Mouse (Mus musculus): ENCODE results near the gene Calcoco1. TPM values are rescaled to one million over a fixed set of nuclear protein-coding genes. Genes with fewer than 3 reads are reported as not detected.

Gene Calcoco1
- 52.1 and 79.6 TPM in 2 replicates for polyA plus RNA-seq (2012; rRNA removed)

DNA sequence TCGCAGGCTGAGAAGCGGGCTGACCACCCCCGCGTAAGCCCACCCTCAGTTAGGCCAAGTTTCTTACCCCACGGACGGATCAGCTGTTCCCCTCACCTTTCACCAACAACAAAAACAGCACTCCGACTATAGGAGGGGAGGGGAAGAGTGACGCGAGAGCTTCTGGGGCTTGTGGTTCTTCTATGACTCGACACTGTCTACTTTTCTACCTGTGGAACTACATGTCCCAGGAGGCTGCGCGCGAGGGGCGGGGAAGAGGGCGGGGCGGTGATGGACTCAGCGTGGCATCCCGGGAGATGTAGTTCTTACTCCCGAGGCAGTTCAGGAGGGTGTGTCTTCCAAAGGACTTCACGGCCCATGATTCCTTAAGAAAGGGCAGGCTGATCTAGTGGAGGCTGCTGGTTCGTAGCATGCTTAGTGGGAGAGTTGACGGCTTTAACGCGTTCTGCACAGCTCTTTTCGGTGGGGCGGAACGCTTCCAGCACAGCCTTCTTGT lies at the start of gene Calcoco1:
Gene Calcoco1, minus strand, starts transcription at position 199 of the 496 bp plus-strand sequence.
- DNase-seq (ENCODE audit: low spot score), result peak; percentile 69

DNA sequence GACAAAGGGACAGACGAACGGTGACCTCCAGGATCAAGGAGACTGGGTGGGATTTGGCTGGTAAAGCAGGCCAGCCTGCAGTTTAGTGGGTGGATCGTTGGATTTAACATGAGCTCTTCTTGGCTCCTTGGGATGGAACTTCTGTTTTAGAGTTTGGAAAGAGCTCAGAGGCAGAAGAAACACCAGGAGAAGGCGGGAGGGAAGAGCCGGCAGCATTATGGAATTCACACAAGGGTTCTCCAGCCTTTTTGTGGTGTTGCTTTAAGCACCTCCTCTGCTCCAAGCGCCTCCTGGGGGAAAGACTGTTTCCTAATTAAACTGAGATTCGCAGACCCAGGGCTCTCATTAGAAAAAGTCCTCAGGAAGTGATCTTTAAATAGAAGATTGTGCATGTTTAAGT lies 48.9 kb upstream of the Calcoco1 start:
- DNase-seq (ENCODE audit: low spot score), result no peak

DNA sequence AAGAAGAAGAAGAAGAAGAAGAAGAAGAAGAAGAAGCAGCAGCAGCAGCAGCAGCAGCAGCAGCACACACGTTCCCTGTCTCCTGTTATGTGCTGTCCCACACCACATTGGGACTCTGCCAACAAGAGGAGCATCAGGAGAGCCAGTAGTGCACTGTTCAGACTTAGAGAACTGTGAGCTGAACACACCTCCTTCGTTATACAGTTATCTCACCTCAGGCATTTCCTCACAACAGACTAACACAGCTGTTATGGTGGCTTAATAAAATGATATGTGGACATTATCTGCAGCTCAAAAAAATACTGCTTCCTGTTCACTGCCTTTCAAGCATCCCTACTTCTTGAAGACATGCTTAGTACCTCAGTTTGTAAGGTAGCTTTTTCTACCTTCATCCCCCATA lies 43.2 kb upstream of the Calcoco1 start:
- no peak for DNase-seq (ENCODE audit: low spot score)

DNA sequence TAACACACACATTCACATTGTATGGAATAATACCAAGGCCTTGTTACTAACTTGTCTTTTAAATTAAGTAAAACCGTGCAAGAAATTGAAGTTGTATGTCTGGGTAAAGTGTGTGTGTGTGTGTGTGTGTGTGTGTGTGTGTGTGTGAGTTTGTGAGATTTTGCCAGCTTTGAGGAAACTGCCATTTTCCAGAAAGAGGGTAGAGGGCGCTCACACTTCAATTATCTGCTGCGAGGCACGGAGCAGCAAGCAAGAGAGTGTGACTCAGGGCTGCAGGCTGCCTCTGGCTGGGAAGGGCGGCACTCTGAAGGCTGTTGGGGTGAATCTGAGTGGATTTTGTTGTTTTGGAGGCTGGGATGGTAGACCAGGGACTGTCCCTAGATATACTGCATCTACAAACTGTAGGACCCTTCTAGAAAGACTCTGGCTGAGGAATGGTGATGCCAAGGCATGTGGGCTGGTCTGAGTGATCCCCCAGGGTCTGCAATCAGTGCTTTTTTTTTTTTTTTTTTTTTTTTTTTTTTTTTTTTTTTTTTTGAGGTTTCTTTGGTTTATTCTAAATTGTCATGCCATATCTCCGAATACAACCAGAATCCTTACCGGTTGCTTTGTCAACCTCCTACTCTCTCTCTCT lies 39.9 kb upstream of the Calcoco1 start:
- no peak for DNase-seq (ENCODE audit: low spot score)

DNA sequence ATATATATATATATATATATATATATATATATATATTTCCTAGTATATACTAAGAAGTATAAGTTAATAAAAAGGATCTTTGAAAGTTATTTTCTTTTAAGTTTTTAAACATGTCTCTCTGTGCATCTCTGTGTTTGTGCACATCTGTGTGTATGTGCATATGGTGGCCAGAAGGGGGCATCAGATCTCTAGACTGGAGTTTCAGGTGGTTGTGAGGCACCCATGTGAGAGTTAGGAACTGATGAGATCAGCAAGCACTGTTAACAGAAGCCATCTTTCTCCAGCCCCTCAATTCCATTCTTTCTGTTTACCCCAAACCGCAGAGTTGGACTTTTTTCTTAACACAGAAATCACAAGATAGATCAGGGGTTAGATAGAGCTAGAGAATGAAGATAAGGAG lies 35.7 kb upstream of the Calcoco1 start:
- DNase-seq (ENCODE audit: low spot score), result no peak

DNA sequence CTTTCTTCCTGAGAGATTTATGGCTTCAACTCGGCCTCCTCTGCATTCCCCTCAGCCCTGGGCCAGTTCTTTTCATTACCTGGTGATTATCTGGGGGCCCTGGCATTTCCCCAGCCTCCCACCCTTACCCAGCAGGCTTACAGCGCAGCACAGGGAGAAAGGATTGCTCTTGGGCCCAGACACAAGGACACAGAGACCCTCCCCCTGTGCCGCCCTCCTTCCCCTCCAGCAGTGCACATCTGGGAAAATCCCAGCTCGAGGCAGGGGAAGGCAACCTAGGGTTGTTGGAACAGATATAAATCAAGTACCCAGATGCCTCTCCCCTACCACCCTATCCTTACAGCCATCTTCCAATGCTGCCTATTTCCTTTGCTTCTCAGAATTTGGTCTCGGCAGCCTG lies 33.1 kb upstream of the Calcoco1 start:
- DNase-seq (ENCODE audit: low spot score), result no peak

DNA sequence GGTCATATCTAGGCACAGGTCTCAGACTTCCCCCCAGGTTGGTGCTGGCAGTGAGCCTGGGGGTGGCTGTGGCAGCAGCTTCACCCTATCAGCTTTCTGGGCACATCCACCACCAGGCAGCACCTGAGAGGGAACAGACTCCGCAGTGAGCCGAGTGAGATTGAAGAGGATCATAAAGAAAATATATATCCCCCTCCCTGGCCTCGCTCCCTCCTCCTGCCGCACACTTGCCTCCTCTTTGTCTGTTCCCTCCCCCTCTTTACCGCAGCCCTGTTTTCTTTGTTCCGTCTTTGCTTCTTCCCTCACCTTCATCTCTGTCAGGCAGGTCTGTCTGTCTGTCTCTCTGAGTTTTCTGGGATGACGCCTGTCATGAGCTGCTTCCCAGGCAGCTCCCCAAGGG lies 32.4 kb upstream of the Calcoco1 start:
- no peak for DNase-seq (ENCODE audit: low spot score)

DNA sequence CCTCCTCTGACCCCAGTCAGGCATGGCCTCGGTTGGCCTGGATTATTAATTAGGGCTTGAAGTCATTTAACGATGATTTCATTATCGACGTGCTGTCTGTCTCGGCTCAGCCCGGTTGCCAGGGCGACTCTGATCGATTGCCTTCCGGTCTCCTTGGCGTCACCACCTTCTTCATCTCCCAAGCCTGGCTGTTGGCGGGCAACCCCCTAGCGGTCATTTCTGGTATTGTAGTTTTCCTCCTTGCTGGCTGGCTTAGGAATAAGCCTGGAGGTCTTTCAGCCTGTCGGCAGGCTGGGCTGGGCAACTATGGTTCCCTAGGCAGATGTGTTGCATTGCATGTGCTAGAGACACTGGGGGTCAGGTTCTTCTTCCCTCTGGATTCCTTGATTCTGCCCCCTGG lies 31.2 kb upstream of the Calcoco1 start:
- DNase-seq (ENCODE audit: low spot score), result no peak

DNA sequence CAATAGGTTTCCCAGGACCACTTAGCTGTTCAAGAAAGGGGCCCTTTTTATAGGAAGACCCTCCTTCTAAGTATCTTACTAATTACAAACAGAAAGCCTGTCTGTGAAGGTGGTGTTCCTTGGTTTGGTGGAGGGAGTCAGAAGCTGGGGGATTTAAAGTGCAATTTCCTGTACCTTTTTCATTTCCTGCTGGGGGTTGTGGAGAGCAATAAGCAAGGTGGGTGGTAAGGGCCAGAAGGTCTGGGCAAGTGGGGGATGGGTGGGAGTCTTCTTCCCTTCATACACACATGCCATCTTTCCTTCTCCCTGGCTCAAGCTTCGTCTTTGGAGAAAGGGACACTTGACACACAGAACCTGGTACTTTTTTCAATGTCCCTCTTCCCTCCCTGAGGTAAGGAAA lies 30.2 kb upstream of the Calcoco1 start:
- no peak for DNase-seq (ENCODE audit: low spot score)

DNA sequence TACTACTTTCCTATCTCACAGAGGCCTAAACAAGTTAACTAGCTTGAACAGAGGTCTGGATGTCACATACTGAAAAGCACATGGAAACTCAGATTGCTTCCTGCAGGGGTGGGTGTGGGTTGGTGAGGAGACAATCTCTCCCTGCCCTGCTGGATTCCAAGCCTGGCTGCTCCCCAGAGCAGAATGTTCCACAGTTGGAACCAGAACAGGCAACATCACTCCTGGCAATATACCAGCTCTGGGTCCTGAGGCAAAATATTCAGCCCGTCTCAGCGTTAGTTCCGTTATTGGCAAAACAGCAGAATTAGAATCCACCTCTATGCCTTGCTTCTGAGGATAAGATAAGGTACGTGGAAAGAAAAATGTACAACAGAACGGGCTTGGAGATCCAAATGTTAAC lies 28.3 kb upstream of the Calcoco1 start:
- DNase-seq (ENCODE audit: low spot score), result no peak

DNA sequence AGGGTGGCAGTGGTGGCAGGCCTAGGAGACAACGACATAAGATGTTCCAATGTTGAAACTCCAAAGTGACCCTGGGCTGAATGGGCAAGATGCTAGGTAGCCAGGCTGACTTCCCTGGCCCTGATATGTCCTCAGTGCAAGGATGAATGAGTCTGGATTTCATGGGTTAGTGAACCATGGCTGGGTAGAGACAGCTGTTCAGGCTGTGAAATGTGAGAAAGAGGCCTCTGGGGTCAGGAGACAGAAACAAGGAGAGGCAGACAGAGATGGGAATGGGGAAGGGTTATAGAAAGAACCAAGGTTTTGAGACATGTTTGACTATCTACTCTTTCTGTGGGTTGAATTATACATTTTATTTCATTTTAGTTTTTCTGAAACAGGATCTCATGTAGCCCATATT lies 27.1 kb upstream of the Calcoco1 start:
- DNase-seq (ENCODE audit: low spot score), result no peak

DNA sequence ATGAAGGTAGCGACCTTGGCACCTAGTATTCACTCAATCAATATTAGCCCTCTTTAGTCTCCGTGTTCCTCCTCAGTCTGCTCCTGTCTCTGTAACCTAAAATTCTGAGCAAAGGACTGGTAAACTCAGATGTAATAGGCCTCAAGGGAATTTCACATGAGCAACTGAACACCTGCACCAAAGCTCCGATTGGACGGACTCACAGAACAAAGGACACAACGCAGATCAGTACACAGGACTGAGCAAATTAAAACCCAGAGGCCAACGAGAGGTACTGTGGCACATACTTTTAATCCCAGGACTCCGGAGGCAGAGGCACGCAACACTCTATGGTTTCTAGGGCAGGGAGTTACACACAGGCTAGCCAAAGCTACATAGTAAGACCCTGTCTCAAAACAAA lies 25.9 kb upstream of the Calcoco1 start:
- no peak for DNase-seq (ENCODE audit: low spot score)

DNA sequence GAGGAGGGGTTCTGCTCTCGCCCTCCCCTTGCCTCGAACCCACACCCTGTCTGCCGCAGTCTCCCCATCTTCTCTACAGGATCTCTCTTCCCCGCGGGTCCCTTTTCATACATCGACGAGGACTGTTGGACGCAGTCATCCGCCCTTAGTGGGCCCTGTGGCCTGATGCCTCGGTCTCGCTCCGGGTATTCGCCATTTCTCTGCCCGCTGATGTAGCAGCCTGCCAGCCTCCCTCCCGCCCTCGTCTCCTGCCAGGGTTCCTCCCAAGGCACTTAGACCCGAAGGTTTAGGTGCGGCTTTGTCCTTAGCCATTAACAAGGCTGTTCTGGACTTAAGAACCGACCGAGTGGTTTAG lies 25.3 kb upstream of the Calcoco1 start:
- DNase-seq (ENCODE audit: low spot score), result peak; percentile 36

DNA sequence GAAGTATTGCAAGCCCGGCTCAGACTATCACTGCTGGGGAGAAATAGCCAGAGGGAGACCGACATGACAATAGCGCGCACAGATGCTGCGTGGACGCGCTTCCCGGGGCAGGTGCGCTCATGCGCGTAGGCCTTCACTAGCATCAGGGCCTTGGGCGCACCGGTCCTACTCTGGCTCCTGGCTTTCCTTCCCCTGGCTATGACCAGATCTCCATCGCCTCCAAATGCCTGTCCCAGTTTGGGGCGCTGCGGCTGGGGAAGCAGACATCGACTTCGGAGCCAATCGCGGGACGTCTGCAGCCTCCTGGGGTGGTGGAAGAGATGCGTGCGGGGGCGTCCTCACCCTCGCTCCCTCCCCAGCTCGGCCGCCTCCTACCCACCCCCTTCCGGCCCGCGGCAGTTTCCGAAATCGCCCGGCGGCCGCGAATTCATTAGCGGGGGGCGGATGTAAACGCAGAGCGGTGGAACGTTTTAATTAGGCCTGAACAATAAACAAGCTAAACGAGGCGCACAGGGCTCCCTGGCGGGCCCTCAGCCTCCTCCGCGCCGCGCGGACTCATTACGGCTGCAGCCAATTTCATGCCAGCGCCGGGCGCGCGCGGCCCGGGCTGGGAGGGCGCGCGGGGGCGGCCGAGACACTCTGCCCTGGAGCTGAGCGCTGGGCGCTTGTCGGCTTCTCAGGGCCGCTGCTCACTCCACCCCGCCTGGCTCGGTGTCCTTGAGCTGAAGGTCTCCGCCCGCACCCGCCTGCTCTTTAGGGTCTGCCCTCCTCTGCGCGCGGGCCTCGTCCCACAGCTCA lies 24.7 kb upstream of the Calcoco1 start:
- no peak for DNase-seq (ENCODE audit: low spot score)

DNA sequence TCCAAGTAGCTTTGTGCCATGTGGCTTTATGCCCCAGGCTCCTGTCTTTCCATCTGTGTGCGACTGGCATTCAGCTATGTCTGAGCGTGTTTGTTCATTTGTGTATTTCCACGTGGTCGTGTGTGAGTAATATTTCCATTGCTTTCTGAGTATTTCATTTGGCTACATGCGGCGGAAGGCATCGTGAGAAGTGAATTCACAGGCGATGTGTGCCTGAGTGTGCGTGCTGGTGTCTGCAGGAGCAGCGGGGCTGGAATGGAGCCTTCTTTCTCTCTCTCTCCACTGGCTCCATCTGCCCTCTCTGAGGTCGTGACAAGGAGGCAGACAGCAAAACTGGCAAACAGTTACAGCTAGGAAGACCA lies 24.1 kb upstream of the Calcoco1 start:
- no peak for DNase-seq (ENCODE audit: low spot score)

DNA sequence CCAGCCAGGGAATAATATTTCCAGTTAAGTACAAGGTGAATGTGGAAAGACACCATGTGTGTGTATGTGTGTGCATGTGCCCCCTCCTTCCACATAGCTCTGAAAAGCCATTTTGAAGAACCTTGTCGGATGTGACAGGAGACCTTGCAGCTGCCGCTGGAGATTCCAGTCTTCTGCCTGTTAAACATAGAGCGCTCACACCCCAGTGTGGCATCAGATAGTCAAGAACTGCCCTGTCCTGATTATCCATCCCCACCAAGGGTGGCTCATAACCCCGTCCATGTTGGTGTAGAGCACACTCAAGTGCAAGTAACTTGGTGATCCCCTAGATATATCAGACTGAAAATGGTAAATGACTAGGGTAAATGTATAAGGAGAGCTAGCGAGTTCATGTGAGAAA lies 23.4 kb upstream of the Calcoco1 start:
- DNase-seq (ENCODE audit: low spot score), result no peak

DNA sequence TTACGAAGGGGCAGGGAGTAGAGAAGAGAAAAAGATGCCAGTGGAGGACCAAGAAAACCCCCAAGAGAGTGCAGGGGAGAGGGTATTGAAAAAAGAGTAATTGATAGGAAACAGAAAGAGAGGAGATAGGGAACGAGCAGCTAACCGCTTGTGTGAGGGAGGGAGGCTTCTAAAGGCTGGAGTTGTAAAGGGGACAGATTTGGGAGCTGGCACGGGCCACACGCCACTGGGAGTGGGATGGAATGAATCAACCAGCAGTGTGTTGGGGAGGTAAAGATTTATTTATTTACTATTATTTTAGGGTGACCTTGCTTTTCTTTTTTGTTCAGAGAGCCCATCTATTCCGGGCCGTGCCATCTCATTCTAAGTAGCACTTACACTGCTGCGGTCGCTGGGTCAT lies 22.9 kb upstream of the Calcoco1 start:
- DNase-seq (ENCODE audit: low spot score), result no peak

DNA sequence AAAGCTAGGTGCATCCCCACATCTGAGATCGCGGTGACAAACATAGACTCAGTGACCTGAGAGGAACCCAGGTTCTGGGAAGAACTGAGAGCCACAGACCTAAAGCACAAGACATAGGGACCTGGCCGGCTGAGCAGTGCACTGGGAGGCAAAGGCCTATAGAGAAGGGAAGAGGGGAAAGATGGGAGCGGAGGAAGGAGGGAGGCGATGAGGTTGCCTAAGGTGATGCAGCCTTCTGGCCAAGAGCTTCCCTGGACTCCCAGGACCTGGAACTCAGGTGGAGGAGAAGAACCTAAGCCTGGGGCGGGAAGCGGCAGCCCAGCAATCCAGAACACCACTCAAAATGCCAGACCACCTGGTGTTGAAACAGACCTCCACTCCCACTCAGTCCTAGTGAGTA lies 22.4 kb upstream of the Calcoco1 start:
- no peak for DNase-seq (ENCODE audit: low spot score)

DNA sequence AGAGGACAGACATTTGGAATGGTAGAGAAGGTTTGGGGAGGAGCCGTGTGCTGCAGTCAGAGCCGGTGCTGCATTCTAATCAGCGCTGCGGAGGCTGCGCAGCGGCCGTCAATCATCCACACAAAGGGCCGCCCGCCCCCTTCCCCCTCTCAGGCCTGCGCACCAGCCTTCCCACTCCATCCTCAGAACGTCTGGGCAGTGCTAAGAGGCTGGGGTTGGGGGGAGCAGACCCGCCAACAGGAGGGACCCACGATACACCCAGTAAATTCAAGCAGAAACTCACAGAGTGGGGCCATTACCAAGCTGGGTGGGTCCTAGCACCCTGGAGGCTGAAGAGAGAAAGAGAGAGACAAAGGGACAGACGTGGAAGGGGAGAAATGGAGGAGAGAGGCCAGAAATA lies 22.0 kb upstream of the Calcoco1 start:
- no peak for DNase-seq (ENCODE audit: low spot score)

DNA sequence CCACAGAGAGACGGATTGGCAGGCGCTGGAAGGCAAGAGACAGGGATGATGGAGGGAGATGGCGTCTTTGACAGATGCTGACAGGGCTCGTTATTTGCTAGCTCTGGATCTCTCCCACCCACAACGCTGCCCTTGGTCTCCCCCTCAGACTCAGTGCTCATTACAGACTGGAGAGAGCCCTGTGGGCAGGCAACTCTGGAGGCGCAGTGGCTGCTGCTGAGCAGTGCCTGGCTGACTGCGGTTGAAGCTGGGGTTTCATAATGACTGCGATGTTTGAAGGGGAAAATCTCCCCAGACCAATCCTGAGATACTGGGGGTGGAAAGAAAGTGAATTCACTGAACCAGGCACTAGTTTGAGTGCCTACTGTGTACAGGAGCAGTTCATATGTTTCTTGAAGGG lies 21.2 kb upstream of the Calcoco1 start:
- no peak for DNase-seq (ENCODE audit: low spot score)

DNA sequence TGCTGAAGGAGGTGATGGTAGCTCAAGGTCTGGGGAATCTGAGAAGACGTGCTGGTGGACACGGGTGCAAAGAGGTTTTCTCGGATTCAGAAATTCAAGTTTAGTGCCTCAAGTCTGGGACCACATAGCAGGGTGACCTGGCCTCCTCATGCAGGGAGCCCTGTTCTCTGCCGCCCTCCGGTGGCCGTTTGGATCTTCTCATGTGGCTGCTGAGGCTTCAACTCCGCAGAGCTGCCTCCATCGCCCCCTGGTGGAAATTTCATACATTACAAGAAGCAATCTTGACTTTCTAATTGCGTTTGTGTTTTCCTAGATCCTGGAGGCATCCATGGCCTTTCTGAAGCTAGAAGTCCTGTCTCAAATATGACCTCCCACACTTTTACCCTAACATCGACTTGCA lies 20.6 kb upstream of the Calcoco1 start:
- peak; percentile 68 for DNase-seq (ENCODE audit: low spot score)

DNA sequence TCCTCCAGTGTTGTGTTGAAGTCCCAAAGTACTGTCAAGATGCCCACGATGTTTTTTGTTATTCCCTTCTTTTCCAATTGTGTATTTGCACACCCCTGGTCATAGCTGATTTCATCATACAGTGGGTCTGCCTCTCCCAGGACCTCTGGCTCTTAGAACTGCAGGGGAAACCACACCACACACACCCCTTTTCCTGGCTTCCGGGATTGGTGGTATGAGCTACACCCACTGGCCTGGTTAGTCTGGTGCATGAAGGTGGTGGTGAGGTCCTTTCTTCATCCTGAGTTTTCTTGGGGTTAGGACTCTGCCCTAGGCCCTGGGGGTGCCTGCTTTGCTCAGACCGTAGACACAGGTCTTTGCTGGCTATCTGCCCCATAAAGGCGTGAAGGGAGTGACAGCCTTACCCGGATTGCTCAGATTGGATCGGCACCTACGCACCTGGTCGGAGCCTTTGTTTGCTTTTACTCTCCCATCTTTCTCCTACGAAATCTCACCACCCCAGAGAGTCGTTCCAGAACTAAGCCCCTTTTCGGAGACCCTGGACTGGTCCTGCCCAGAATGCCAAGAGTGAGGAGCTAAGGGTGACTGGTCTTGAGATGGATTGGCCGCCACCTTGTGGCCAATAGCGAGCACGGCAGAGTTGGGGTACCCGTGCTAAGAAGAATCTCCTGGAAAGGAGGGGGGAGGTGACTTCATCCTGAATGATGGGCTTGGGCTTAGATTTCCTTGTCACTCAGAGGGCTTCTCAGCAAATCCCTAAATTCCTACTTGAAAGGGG lies 17.7 kb upstream of the Calcoco1 start:
- DNase-seq (ENCODE audit: low spot score), result no peak

DNA sequence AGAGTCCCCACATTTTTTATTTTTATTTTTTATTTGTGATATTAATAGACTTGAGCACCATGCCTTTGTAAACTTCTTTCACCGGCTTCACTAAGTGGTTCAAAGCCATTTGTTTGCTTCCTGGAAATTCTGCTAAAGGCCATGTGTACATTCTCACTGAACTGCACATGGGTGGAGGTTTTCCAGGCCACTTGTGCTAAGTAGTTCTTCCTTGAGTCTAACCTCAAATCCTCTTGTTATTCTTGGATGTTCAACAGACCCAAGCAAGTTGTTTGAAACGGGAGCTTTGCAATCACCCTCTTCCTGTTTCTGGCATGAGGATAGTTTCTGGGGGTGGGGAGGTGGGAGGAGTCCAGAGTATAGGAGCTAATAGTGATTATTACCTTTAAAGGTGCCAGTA lies 16.5 kb upstream of the Calcoco1 start:
- no peak for DNase-seq (ENCODE audit: low spot score)

Measured in urinary bladder, adult 2 months (tissue).